Mouse (Mus musculus) forebrain, embryonic 13.5 days (tissue): ENCODE data around the gene Trp53tg5. TPM values are rescaled to one million over a fixed set of nuclear protein-coding genes. Genes with fewer than 3 reads are reported as not detected.

Experiments
- ATAC-seq: fragments of 200-750 bp; cut with Nextera tagmentation; 2 replicates; pipeline ENCODE4 v1.8.0; 2017
- H3K27ac ChIP-seq: fragments of 300-500 bp; sonication (generic); 2 replicates; pipeline ENCODE4 v1.5.1; 2015; ENCODE audit warnings: inconsistent platforms, mild to moderate bottlenecking, moderate library complexity
- H3K27me3 ChIP-seq: fragments of 300-500 bp; sonication (generic); 2 replicates; pipeline ENCODE4 v1.6.1; 2015; ENCODE audit warnings: mild to moderate bottlenecking, inconsistent platforms
- H3K36me3 ChIP-seq: fragments of 300-500 bp; sonication (generic); 2 replicates; pipeline ENCODE4 v1.6.1; 2015; ENCODE audit warnings: mild to moderate bottlenecking, inconsistent platforms; ENCODE audit not compliant: poor library complexity, severe bottlenecking
- H3K4me1 ChIP-seq: fragments of 300-500 bp; sonication (generic); 2 replicates; pipeline ENCODE4 v1.6.1; 2015; ENCODE audit warnings: inconsistent platforms
- H3K4me2 ChIP-seq: fragments of 300-500 bp; sonication (generic); 2 replicates; pipeline ENCODE4 v1.6.1; 2015; ENCODE audit warnings: inconsistent platforms, mild to moderate bottlenecking, moderate library complexity
- H3K4me3 ChIP-seq: fragments of 300-500 bp; sonication (generic); 2 replicates; pipeline ENCODE4 v1.5.1; 2015; ENCODE audit warnings: mild to moderate bottlenecking, inconsistent platforms
- H3K9ac ChIP-seq: fragments of 300-500 bp; sonication (generic); 2 replicates; pipeline ENCODE4 v1.6.1; 2015; ENCODE audit warnings: mild to moderate bottlenecking, inconsistent platforms
- H3K9me3 ChIP-seq: fragments of 300-500 bp; sonication (generic); replicated peaks from 2 replicates; pipeline ENCODE4 v1.6.1; 2016; ENCODE audit warnings: inconsistent platforms
- WGBS: fragments of 180-500 bp; shearing (Covaris S2); methylation state at CpG from one replicate; pipeline ENCODE4 v1.1.7; 2015; 5-methylcytosine and 5-hydroxymethylcytosine counted together
- polyA plus RNA-seq: library from polyadenylated mRNA; unstranded; fragments of >200 nt; fragmentation: Nextera tagmentation; extraction: Ambion mirVana; gene quantifications from 2 replicates; pipeline ENCODE4 v1.2.1, GENCODE M21; 2015

Trp53tg5 gene
- polyA plus RNA-seq, result not detected in 2 replicates

- Histone ChIP-seq H3K4me1 (no peaks in the 10 kb centered on the region), H3K36me3 (peaks cover 48% of the 10 kb centered on the region), H3K27me3 (no peaks in the 10 kb centered on the region), H3K9ac (no peak within 1 kb of the TSS), H3K4me3 (no peak within 1 kb of the TSS), H3K27ac (no peak within 1 kb of the TSS), H3K9me3 (no peaks in the 10 kb centered on the region), H3K4me2 (no peak within 1 kb of the TSS)
- WGBS, result 88% methylated on average over 6 of the region's 6 CpGs
- no peak for ATAC-seq
Measured at GRCm38 (mm10) chr2:164473624-164474023, at the start of gene Trp53tg5. Gene Trp53tg5, minus strand, starts transcription at chr2:164473724.

GRCm38 (mm10) chr2:164522280-164522679, 48.8 kb upstream of the Trp53tg5 start:
- Histone ChIP-seq H3K27ac (no peak overlapping the region), H3K9ac (no peak overlapping the region), H3K9me3 (peaks cover 8% of the 10 kb centered on the region; the same call in 1 of the 2 replicates), H3K4me2 (no peak overlapping the region), H3K27me3 (no peaks in the 10 kb centered on the region), H3K4me1 (peaks cover 8% of the 10 kb centered on the region; the same call in 1 of the 2 replicates), H3K4me3 (no peak overlapping the region), H3K36me3 (no peaks in the 10 kb centered on the region)
- ATAC-seq, result no peak
- WGBS, result 34% methylated on average over 8 of the region's 8 CpGs

- H3K4me2 ChIP-seq, result no peak overlapping the region
- no peak overlapping the region for H3K27ac ChIP-seq
- no peak for ATAC-seq
- H3K27me3 ChIP-seq, result no peaks in the 10 kb centered on the region
- H3K36me3 ChIP-seq, result no peaks in the 10 kb centered on the region
- H3K4me1 ChIP-seq, result peaks cover 8% of the 10 kb centered on the region; the same call in 1 of the 2 replicates
- no peak overlapping the region for H3K4me3 ChIP-seq
- 20% methylated on average over 11 of the region's 11 CpGs for WGBS
- H3K9ac ChIP-seq, result no peak overlapping the region
- peaks cover 8% of the 10 kb centered on the region; the same call in 1 of the 2 replicates for H3K9me3 ChIP-seq
Measured at GRCm38 (mm10) chr2:164521841-164522240, 48.3 kb upstream of the Trp53tg5 start.

- Histone ChIP-seq H3K4me2 (no peak overlapping the region), H3K27ac (no peak overlapping the region), H3K27me3 (no peaks in the 10 kb centered on the region), H3K4me3 (no peak overlapping the region), H3K4me1 (peaks cover 8% of the 10 kb centered on the region; the same call in 1 of the 2 replicates), H3K9ac (no peak overlapping the region), H3K9me3 (no peaks in the 10 kb centered on the region; the same call in 1 of the 2 replicates), H3K36me3 (no peaks in the 10 kb centered on the region)
- ATAC-seq, result no peak
- WGBS, result 19% methylated on average over 3 of the region's 3 CpGs
Measured at GRCm38 (mm10) chr2:164520782-164521181, 47.3 kb upstream of the Trp53tg5 start.

GRCm38 (mm10) chr2:164519171-164519526, 45.6 kb upstream of the Trp53tg5 start:
- H3K9ac ChIP-seq, result no peak overlapping the region
- WGBS, result 64% methylated on average over 6 of the region's 6 CpGs
- H3K27ac ChIP-seq, result peak overlapping the region; percentile 31; the same call in 1 of the 2 replicates
- peaks cover 8% of the 10 kb centered on the region; the same call in 1 of the 2 replicates for H3K4me1 ChIP-seq
- ATAC-seq, result no peak
- no peaks in the 10 kb centered on the region for H3K36me3 ChIP-seq
- H3K4me2 ChIP-seq, result no peak overlapping the region
- H3K9me3 ChIP-seq, result no peaks in the 10 kb centered on the region; the same call in 1 of the 2 replicates
- no peak overlapping the region for H3K4me3 ChIP-seq
- H3K27me3 ChIP-seq, result no peaks in the 10 kb centered on the region

GRCm38 (mm10) chr2:164518266-164519170, 45.0 kb upstream of the Trp53tg5 start:
- no peak overlapping the region for H3K4me3 ChIP-seq
- ATAC-seq, result no peak
- H3K4me2 ChIP-seq, result no peak overlapping the region
- peaks cover 8% of the 10 kb centered on the region; the same call in 1 of the 2 replicates for H3K4me1 ChIP-seq
- WGBS, result 57% methylated on average over 11 of the region's 11 CpGs
- peak overlapping the region; percentile 31 for H3K27ac ChIP-seq
- no peak overlapping the region for H3K9ac ChIP-seq
- H3K9me3 ChIP-seq, result no peaks in the 10 kb centered on the region; the same call in 1 of the 2 replicates
- H3K27me3 ChIP-seq, result no peaks in the 10 kb centered on the region
- H3K36me3 ChIP-seq, result no peaks in the 10 kb centered on the region

- peak overlapping the region; percentile 14; the same call in 1 of the 2 replicates for H3K27ac ChIP-seq
- peaks cover 8% of the 10 kb centered on the region; the same call in 1 of the 2 replicates for H3K4me1 ChIP-seq
- no peaks in the 10 kb centered on the region; the same call in 1 of the 2 replicates for H3K9me3 ChIP-seq
- no peaks in the 10 kb centered on the region for H3K27me3 ChIP-seq
- peak; percentile 24; the same call in 1 of the 2 replicates for ATAC-seq
- H3K36me3 ChIP-seq, result no peaks in the 10 kb centered on the region
- no peak overlapping the region for H3K9ac ChIP-seq
- no peak overlapping the region for H3K4me2 ChIP-seq
- no peak overlapping the region for H3K4me3 ChIP-seq
- 38% methylated on average over 10 of the region's 10 CpGs for WGBS
Measured at GRCm38 (mm10) chr2:164517485-164518221, 44.1 kb upstream of the Trp53tg5 start.

- no peak for ATAC-seq
- H3K9ac ChIP-seq, result no peak overlapping the region
- no peaks in the 10 kb centered on the region for H3K36me3 ChIP-seq
- H3K4me1 ChIP-seq, result peaks cover 8% of the 10 kb centered on the region; the same call in 1 of the 2 replicates
- WGBS, result 91% methylated on average over 11 of the region's 11 CpGs
- no peak overlapping the region for H3K4me3 ChIP-seq
- H3K9me3 ChIP-seq, result no peaks in the 10 kb centered on the region; the same call in 1 of the 2 replicates
- H3K4me2 ChIP-seq, result no peak overlapping the region
- H3K27me3 ChIP-seq, result no peaks in the 10 kb centered on the region
- no peak overlapping the region for H3K27ac ChIP-seq
Measured at GRCm38 (mm10) chr2:164516592-164516991, 43.1 kb upstream of the Trp53tg5 start.

- Histone ChIP-seq H3K9me3 (no peaks in the 10 kb centered on the region; the same call in 1 of the 2 replicates), H3K4me3 (no peak overlapping the region), H3K4me2 (no peak overlapping the region), H3K9ac (no peak overlapping the region), H3K36me3 (no peaks in the 10 kb centered on the region), H3K4me1 (peaks cover 8% of the 10 kb centered on the region; the same call in 1 of the 2 replicates), H3K27ac (no peak overlapping the region), H3K27me3 (no peaks in the 10 kb centered on the region)
- ATAC-seq, result no peak
- 81% methylated on average over 9 of the region's 9 CpGs for WGBS
Measured at GRCm38 (mm10) chr2:164515897-164516296, 42.4 kb upstream of the Trp53tg5 start.

- Histone ChIP-seq H3K27ac (no peak overlapping the region), H3K4me1 (peaks cover 8% of the 10 kb centered on the region; the same call in 1 of the 2 replicates), H3K9ac (no peak overlapping the region), H3K27me3 (no peaks in the 10 kb centered on the region), H3K4me3 (no peak overlapping the region), H3K4me2 (no peak overlapping the region), H3K9me3 (no peaks in the 10 kb centered on the region; the same call in 1 of the 2 replicates), H3K36me3 (no peaks in the 10 kb centered on the region)
- no peak for ATAC-seq
- 88% methylated on average over 3 of the region's 3 CpGs for WGBS
Measured at GRCm38 (mm10) chr2:164514916-164515315, 41.4 kb upstream of the Trp53tg5 start.

- WGBS, result 72% methylated on average over 8 of the region's 8 CpGs
- H3K4me2 ChIP-seq, result no peak overlapping the region
- ATAC-seq, result no peak
Measured at GRCm38 (mm10) chr2:164513389-164513788, 39.9 kb upstream of the Trp53tg5 start.

More at GRCm38 (mm10) chr2:164513389-164513788, 39.9 kb upstream of the Trp53tg5 start:
- H3K36me3 ChIP-seq, result peaks cover 5% of the 10 kb centered on the region; the same call in 1 of the 2 replicates
- H3K27ac ChIP-seq, result no peak overlapping the region
- H3K27me3 ChIP-seq, result no peaks in the 10 kb centered on the region
- H3K4me1 ChIP-seq, result 0 out of 2 replicates have a peak, but pooled peaks cover 4% of the 10 kb centered on the region
- no peak overlapping the region for H3K9ac ChIP-seq
- H3K9me3 ChIP-seq, result no peaks in the 10 kb centered on the region; the same call in 1 of the 2 replicates
- no peak overlapping the region for H3K4me3 ChIP-seq
